Mouse (Mus musculus) lung, adult 2 months (tissue): Measurements from ENCODE around the gene Smg7. TPM values are rescaled to one million over a fixed set of nuclear protein-coding genes. Genes with fewer than 3 reads are reported as not detected.

ENCODE experiments used
- DNase-seq: peaks from one replicate; pipeline ENCODE4 v3.0.0; 2022
- H3K4me1 ChIP-seq: fragments of 200-500 bp; 2 replicates; pipeline ENCODE4 v1.6.1; 2011; ENCODE audit warnings: low read length; ENCODE audit not compliant: control insufficient read depth, insufficient read depth
- H3K4me3 ChIP-seq: fragments of 200-500 bp; replicated peaks from 2 replicates; pipeline ENCODE3; 2011; ENCODE audit warnings: low read depth, mild to moderate bottlenecking, control low read depth, low read length; ENCODE audit errors: extremely low read depth
- CTCF ChIP-seq: fragments of 200-500 bp; IDR thresholded peaks from 2 replicates; pipeline ENCODE4 v1.5.1; 2011; ENCODE audit warnings: mild to moderate bottlenecking, low read length, control low read depth; ENCODE audit not compliant: insufficient read depth
- POLR2A ChIP-seq: fragments of 200-500 bp; IDR thresholded peaks from 2 replicates; pipeline ENCODE4 v1.6.1; 2011; ENCODE audit warnings: low read depth, mild to moderate bottlenecking, control low read depth, low read length, borderline replicate concordance; ENCODE audit errors: extremely low read depth
- WGBS: fragments of 180-500 bp; shearing (Covaris S2); methylation state at CpG from one replicate; pipeline ENCODE4 v1.1.7; 2018; 5-methylcytosine and 5-hydroxymethylcytosine counted together
- polyA plus RNA-seq: library from polyadenylated mRNA; depleted of rRNA; stranded (reverse); fragments of >200 nt; gene quantifications from 2 replicates; pipeline ENCODE4 v1.2.3, GENCODE M21; 2012

Gene Smg7
- polyA plus RNA-seq, 1 experiment = 25.8 TPM

- 32% methylated on average over 8 of the region's 8 CpGs for WGBS
- no peak overlapping the region for H3K4me3 ChIP-seq
- no peak for DNase-seq
- TF ChIP-seq POLR2A (no peak), CTCF (no peak)
- H3K4me1 ChIP-seq = no peaks in the 10 kb centered on the region
These were observed 92.7 kb downstream of the Smg7 start for GRCm38 (mm10) chr1:152809541-152810252.

- WGBS = 83% methylated on average over 2 of the region's 2 CpGs
- DNase-seq = no peak
- no peak for TF ChIP-seq POLR2A
- no peak for TF ChIP-seq CTCF
- no peak overlapping the region for H3K4me3 ChIP-seq
- H3K4me1 ChIP-seq = no peaks in the 10 kb centered on the region
These were observed 94.1 kb downstream of the Smg7 start for GRCm38 (mm10) chr1:152808392-152808680.

- no peak for DNase-seq
- no peaks in the 10 kb centered on the region for H3K4me1 ChIP-seq
- H3K4me3 ChIP-seq = no peak overlapping the region
- WGBS = 66% methylated on average over 18 of the region's 18 CpGs
- peak; percentile 35; the same call in 1 of the 2 replicates for TF ChIP-seq POLR2A
- TF ChIP-seq CTCF = no peak
These were observed 94.6 kb downstream of the Smg7 start for GRCm38 (mm10) chr1:152807619-152808391.

GRCm38 (mm10) chr1:152804907-152805306 is 97.5 kb downstream of the Smg7 start:
- no peak for DNase-seq
- TF ChIP-seq CTCF (no peak), POLR2A (no peak)
- Histone ChIP-seq H3K4me3 (no peak overlapping the region), H3K4me1 (no peaks in the 10 kb centered on the region)
- 76% methylated on average over 6 of the region's 6 CpGs for WGBS

DNA sequence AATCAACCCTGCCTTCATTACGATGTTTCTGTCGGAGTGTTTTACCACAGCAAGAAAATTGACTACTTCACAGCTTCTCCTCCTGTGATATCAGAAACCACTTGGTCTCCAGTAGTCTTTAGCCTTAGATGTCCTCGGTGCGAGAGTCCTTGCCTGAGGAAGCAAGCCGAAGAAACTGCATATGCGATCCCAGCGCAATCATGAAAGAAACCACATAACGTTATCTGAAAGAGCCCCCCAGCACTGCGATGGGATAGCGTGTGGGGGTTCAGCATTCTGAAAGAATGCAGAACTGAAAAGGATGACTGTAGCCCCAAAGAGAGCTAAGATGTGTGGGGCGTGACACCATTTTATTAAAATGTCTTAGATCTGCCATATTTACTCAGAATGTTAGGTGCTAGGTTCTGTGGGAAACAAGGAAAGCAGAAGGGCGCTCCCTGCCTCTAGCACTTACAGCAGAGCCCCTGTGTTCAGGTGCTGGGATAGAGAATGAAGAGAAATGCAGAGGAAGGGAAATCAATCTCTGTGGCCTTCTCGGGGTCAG is 101.7 kb downstream of the Smg7 start:
- no peak for DNase-seq
- 85% methylated on average over 13 of the region's 13 CpGs for WGBS
- TF ChIP-seq CTCF (no peak), POLR2A (no peak)
- Histone ChIP-seq H3K4me1 (no peaks in the 10 kb centered on the region), H3K4me3 (no peak overlapping the region)

- no peak within 1 kb of the TSS for H3K4me3 ChIP-seq
- no peak for TF ChIP-seq POLR2A
- TF ChIP-seq CTCF = no peak
- 33% methylated on average over 2 of the region's 2 CpGs for WGBS
- DNase-seq = no peak
- H3K4me1 ChIP-seq = no peaks in the 10 kb centered on the region
These were observed 102.5 kb downstream of the Smg7 start, which contains the start of gene Ncf2 for GRCm38 (mm10) chr1:152799897-152800296. Gene Ncf2, plus strand, starts transcription at chr1:152800194.

DNA sequence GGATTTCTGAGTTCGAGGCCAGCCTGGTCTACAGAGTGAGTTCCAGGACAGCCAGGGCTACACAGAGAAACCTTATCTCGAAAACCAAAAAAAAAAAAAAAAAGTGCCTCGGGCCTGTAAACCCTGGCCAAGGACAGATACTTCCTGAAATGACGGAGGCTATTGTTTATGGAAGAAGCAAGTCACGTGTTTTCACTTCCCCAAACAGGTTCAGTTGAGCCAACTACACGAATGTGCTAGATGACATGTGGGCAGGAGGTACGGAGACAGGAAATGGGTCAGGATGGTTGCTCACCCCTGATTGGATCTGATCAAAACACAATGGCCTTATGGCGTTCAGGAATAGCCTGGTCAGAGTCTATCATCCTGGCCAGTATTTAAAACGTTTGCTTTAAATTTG is 104.3 kb downstream of the Smg7 start:
- no peak for DNase-seq
- TF ChIP-seq CTCF = no peak
- TF ChIP-seq POLR2A = no peak
- Histone ChIP-seq H3K4me1 (no peaks in the 10 kb centered on the region), H3K4me3 (no peak overlapping the region)
- WGBS = 34% methylated on average over 9 of the region's 9 CpGs

DNA sequence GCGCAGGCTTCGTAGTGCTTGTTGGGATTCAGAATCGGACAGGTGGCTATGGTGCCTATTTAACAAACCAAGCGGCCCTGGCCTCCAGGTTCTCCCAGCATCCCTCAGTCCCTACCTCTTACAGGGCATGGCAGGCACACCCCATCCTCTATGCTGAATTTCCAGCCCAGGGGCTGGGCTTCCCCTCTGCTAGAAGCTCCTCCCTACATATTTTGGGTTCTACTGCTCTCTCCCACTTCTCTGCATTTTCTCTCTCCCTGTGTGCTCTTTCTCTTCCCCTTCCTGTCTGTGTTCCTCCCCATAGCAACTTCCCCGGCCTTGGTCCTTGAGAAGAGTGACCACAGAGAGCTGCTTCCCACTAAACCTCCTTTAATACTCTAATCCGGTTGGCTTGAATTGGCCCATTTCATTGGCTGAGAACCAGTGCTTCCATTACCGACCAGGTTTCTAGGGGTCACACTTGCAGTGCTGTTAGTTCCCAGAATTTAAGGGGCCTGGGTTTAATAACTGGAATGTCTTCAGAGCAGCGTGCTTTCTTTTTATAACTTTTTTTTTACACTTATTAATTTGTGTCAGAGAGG is 105.7 kb downstream of the Smg7 start:
- TF ChIP-seq CTCF (no peak), POLR2A (no peak)
- Histone ChIP-seq H3K4me3 (no peak overlapping the region), H3K4me1 (no peaks in the 10 kb centered on the region)
- WGBS = 74% methylated on average over 8 of the region's 8 CpGs
- no peak for DNase-seq

GRCm38 (mm10) chr1:152795688-152796255 is 106.7 kb downstream of the Smg7 start:
- H3K4me1 ChIP-seq = no peaks in the 10 kb centered on the region; the same call in 1 of the 2 replicates
- DNase-seq = no peak
- no peak overlapping the region for H3K4me3 ChIP-seq
- 64% methylated on average over 8 of the region's 8 CpGs for WGBS
- TF ChIP-seq POLR2A = no peak
- TF ChIP-seq CTCF = no peak
